Mouse (Mus musculus) bone marrow macrophage, adult 2 months (primary cell): Measurements from ENCODE around the gene Dact3.

ENCODE experiments used
- CTCF ChIP-seq: IDR thresholded peaks from 2 replicates; pipeline ENCODE4 v1.5.1; 2012; ENCODE audit warnings: low read depth, mild to moderate bottlenecking, low read length, moderate library complexity
- POLR2A ChIP-seq: IDR thresholded peaks from 2 replicates; pipeline ENCODE4 v1.6.1; 2012; ENCODE audit warnings: mild to moderate bottlenecking, low read depth, low read length, borderline replicate concordance

GRCm38 (mm10) chr7:16845072-16845819 is 29.9 kb upstream of the Dact3 start:
- no peak for TF ChIP-seq POLR2A
- no peak for TF ChIP-seq CTCF
